8 mouse cellular contexts compared by ENCODE assay signal in genomic region chr6:86370093-86370713, GRCm38 (mm10). TPM values are rescaled to one million over a fixed set of nuclear protein-coding genes. Genes with fewer than 3 reads are reported as not detected.
DNase-seq lines count a peak whose midpoint lies in the region; ATAC-seq and TF ChIP-seq lines count a peak whose summit lies in the region.

No protein-coding gene starts in this region.

- no peak for DNase-seq in gastrocnemius, adult 2 months
- DNase-seq in gastrocnemius, adult 8-10 months (ENCODE audit: low spot score in 2 of 2) = no peak
- peak; percentile 16 for DNase-seq in forebrain, embryonic 14.5 days (ENCODE audit: low spot score)
- no peak for DNase-seq in left cerebral cortex, postnatal 36 days (ENCODE audit: low spot score in 2 of 2)
- DNase-seq in left cerebral cortex, adult 11 months (ENCODE audit: low spot score) = no peak

- no peak for ATAC-seq in forebrain, embryonic 14.5 days
- ATAC-seq in liver, embryonic 12.5 days = no peak

- intact Hi-C loops in gastrocnemius, adult 2 months (cut with DNase I) = no loop called here
- intact Hi-C loops in left cerebral cortex, postnatal 36 days (cut with DNase I) = loop anchor here (2.0 kb wide), 1 partner anchor 27 kb away; the partner anchor contains the start of gene Pcyox1

- TF ChIP-seq EP300 in ES-Bruce4 (IDR thresholded peaks at IDR 0.05; ENCODE audit: insufficient read depth, low read depth, low read length) = no peak

- H3K9ac ChIP-seq in ES-Bruce4 (ENCODE audit: low read depth, poor library complexity, severe bottlenecking) = peak overlapping the region; percentile 87
- H3K9ac ChIP-seq in forebrain, embryonic 14.5 days (ENCODE audit: low read length) = peak overlapping the region; percentile 74
- peak overlapping the region; percentile 86 for H3K9ac ChIP-seq in liver, embryonic 12.5 days

- peak; percentile 41 for TF ChIP-seq CTCF in gastrocnemius, adult 2 months (IDR thresholded peaks at IDR 0.05)
- TF ChIP-seq CTCF in ES-Bruce4 (IDR thresholded peaks at IDR 0.05; ENCODE audit: low read depth, low read length) = no peak
- TF ChIP-seq CTCF in small intestine, adult 2 months (IDR thresholded peaks at IDR 0.05; ENCODE audit: extremely low read depth, insufficient read length, insufficient replicate concordance, low read depth, low read length) = peak; percentile 11; the same call in 1 of the 2 replicates

- peak overlapping the region; percentile 80 for H3K4me3 ChIP-seq in gastrocnemius, adult 2 months
- H3K4me3 ChIP-seq in ES-Bruce4 (ENCODE audit: low read depth, low read length) = peak overlapping the region; percentile 96
- H3K4me3 ChIP-seq in forebrain, embryonic 14.5 days (ENCODE audit: low read depth, low read length) = peak overlapping the region; percentile 90; the same call in 1 of the 2 replicates
- peak overlapping the region; percentile 94 for H3K4me3 ChIP-seq in liver, embryonic 12.5 days
- H3K4me3 ChIP-seq in small intestine, adult 2 months (ENCODE audit: low read depth, low read length) = no peak overlapping the region

- peaks cover 23% of the 10 kb centered on the region for H3K36me3 ChIP-seq in ES-Bruce4 (ENCODE audit: control insufficient read depth, insufficient read depth, low read length, poor library complexity, severe bottlenecking)
- peaks cover 19% of the 10 kb centered on the region; the same call in 1 of the 2 replicates for H3K36me3 ChIP-seq in forebrain, embryonic 14.5 days (ENCODE audit: control insufficient read depth, insufficient read depth, low read length)
- H3K36me3 ChIP-seq in liver, embryonic 12.5 days = peaks cover 42% of the 10 kb centered on the region
- H3K36me3 ChIP-seq in small intestine, adult 2 months (ENCODE audit: control insufficient read depth, insufficient read depth, low read length) = no peaks in the 10 kb centered on the region

- H3K27me3 ChIP-seq in ES-Bruce4 (ENCODE audit: control insufficient read depth, insufficient read depth, low read length, poor library complexity, severe bottlenecking) = no peaks in the 10 kb centered on the region
- no peaks in the 10 kb centered on the region for H3K27me3 ChIP-seq in forebrain, embryonic 14.5 days (replicated peaks; ENCODE audit: control insufficient read depth, insufficient read depth, low read length)
- no peaks in the 10 kb centered on the region for H3K27me3 ChIP-seq in liver, embryonic 12.5 days (replicated peaks)
- H3K27me3 ChIP-seq in small intestine, adult 2 months (ENCODE audit: control insufficient read depth, insufficient read depth, low read length) = no peaks in the 10 kb centered on the region

- WGBS in forebrain, embryonic 14.5 days = 71% methylated on average over 3 of the region's 3 CpGs
- 49% methylated on average over 3 of the region's 3 CpGs for WGBS in liver, embryonic 12.5 days (ENCODE audit: insufficient replicate concordance)
- WGBS in small intestine, adult 2 months = 68% methylated on average over 3 of the region's 3 CpGs

- H3K4me1 ChIP-seq in ES-Bruce4 (ENCODE audit: control insufficient read depth, insufficient read depth, low read length) = no peaks in the 10 kb centered on the region
- peaks cover 17% of the 10 kb centered on the region for H3K4me1 ChIP-seq in forebrain, embryonic 14.5 days (ENCODE audit: control insufficient read depth, insufficient read depth, low read length)
- H3K4me1 ChIP-seq in liver, embryonic 12.5 days = peaks cover 59% of the 10 kb centered on the region
- H3K4me1 ChIP-seq in small intestine, adult 2 months (ENCODE audit: control insufficient read depth, insufficient read depth, insufficient read length, low read length) = peaks cover 10% of the 10 kb centered on the region

- TF ChIP-seq POLR2A in ES-Bruce4 (IDR thresholded peaks at IDR 0.05; ENCODE audit: insufficient read depth, low read length) = no peak
- no peak for TF ChIP-seq POLR2A in small intestine, adult 2 months (IDR thresholded peaks at IDR 0.05; ENCODE audit: low read depth, low read length)

- H3K9me3 ChIP-seq in ES-Bruce4 (replicated peaks; ENCODE audit: control insufficient read depth, insufficient read depth, low read length, poor library complexity, severe bottlenecking) = no peaks in the 10 kb centered on the region
- H3K9me3 ChIP-seq in forebrain, embryonic 14.5 days (replicated peaks; ENCODE audit: control insufficient read depth, low read length) = no peaks in the 10 kb centered on the region
- H3K9me3 ChIP-seq in liver, embryonic 12.5 days (replicated peaks) = no peaks in the 10 kb centered on the region

- peak overlapping the region; percentile 90 for H3K4me2 ChIP-seq in forebrain, embryonic 14.5 days (ENCODE audit: low read length)
- H3K4me2 ChIP-seq in liver, embryonic 12.5 days = peak overlapping the region; percentile 85

- peak overlapping the region; percentile 94; the same call in 1 of the 2 replicates for H3K27ac ChIP-seq in gastrocnemius, adult 2 months
- H3K27ac ChIP-seq in ES-Bruce4 (ENCODE audit: insufficient read depth, low read length) = peak overlapping the region; percentile 7; the same call in 1 of the 2 replicates
- H3K27ac ChIP-seq in forebrain, embryonic 14.5 days (ENCODE audit: low read depth, low read length) = peak overlapping the region; percentile 95; the same call in 1 of the 2 replicates
- H3K27ac ChIP-seq in liver, embryonic 12.5 days = peak overlapping the region; percentile 89
- H3K27ac ChIP-seq in small intestine, adult 2 months (ENCODE audit: insufficient read depth, low read depth, low read length) = no peak overlapping the region

RNA-seq across cellular contexts. Expression of gene Snrpg, which starts 0.9 kb away (rescaled TPM):
- 10 to 100 TPM; 23.3 to 37.8 TPM for total RNA-seq in gastrocnemius, adult 2 months (2021)
- total RNA-seq in gastrocnemius, adult 8-10 months (2022) = 10 to 100 TPM; 31.3 to 36.1 (median 31.9) TPM
- polyA plus RNA-seq in ES-Bruce4 (2011; ENCODE audit: insufficient read depth, insufficient read length, low read depth, missing spikeins) = 201 and 274 TPM in 2 replicates
- polyA plus RNA-seq in forebrain, embryonic 14.5 days (2014; fragmentation: Nextera tagmentation; extraction: Ambion mirVana) = 554 and 764 TPM in 2 replicates
- 493 and 510 TPM in 2 replicates for polyA plus RNA-seq in liver, embryonic 12.5 days (2016; fragmentation: Nextera tagmentation; extraction: Ambion mirVana)
- polyA plus RNA-seq in small intestine, adult 2 months (2012; rRNA removed) = 6.2 and 15.3 TPM in 2 replicates
- 10 to 100 TPM; 55.8 to 66.0 TPM for total RNA-seq in left cerebral cortex, postnatal 36 days (2021)

RNA-seq across cellular contexts. Expression of gene Fam136a, which starts 4.8 kb away (rescaled TPM):
- 10 to 100 TPM; 11.7 to 17.6 TPM for total RNA-seq in gastrocnemius, adult 2 months (2021)
- 10 to 100 TPM; 12.1 to 14.0 (median 12.9) TPM for total RNA-seq in gastrocnemius, adult 8-10 months (2022)
- polyA plus RNA-seq in ES-Bruce4 (2011; ENCODE audit: insufficient read depth, insufficient read length, low read depth, missing spikeins) = 54.2 and 56.0 TPM in 2 replicates
- 129 and 130 TPM in 2 replicates for polyA plus RNA-seq in forebrain, embryonic 14.5 days (2014; fragmentation: Nextera tagmentation; extraction: Ambion mirVana)
- 104 and 111 TPM in 2 replicates for polyA plus RNA-seq in liver, embryonic 12.5 days (2016; fragmentation: Nextera tagmentation; extraction: Ambion mirVana)
- polyA plus RNA-seq in small intestine, adult 2 months (2012; rRNA removed) = 14.6 and 15.5 TPM in 2 replicates
- total RNA-seq in left cerebral cortex, postnatal 36 days (2021) = 10 to 100 TPM; 23.3 to 25.2 TPM

RNA-seq across cellular contexts. Expression of gene Pcyox1, which starts 26.8 kb away (rescaled TPM):
- total RNA-seq in gastrocnemius, adult 2 months (2021) = 10 to 100 TPM; 49.7 to 50.8 TPM
- 10 to 100 TPM; 49.7 to 60.0 (median 57.0) TPM for total RNA-seq in gastrocnemius, adult 8-10 months (2022)
- 50.1 and 51.7 TPM in 2 replicates for polyA plus RNA-seq in ES-Bruce4 (2011; ENCODE audit: insufficient read depth, insufficient read length, low read depth, missing spikeins)
- polyA plus RNA-seq in forebrain, embryonic 14.5 days (2014; fragmentation: Nextera tagmentation; extraction: Ambion mirVana) = 81.3 and 90.2 TPM in 2 replicates
- 41.5 and 45.9 TPM in 2 replicates for polyA plus RNA-seq in liver, embryonic 12.5 days (2016; fragmentation: Nextera tagmentation; extraction: Ambion mirVana)
- 8.1 and 10.0 TPM in 2 replicates for polyA plus RNA-seq in small intestine, adult 2 months (2012; rRNA removed)
- 100 to 1,000 TPM; 106 to 124 TPM for total RNA-seq in left cerebral cortex, postnatal 36 days (2021)

RNA-seq across cellular contexts. Expression of gene Tia1, which starts 33.8 kb away (rescaled TPM):
- total RNA-seq in gastrocnemius, adult 2 months (2021) = 10 to 100 TPM; 20.7 to 22.7 TPM
- 10 to 100 TPM; 14.2 to 21.7 (median 17.5) TPM for total RNA-seq in gastrocnemius, adult 8-10 months (2022)
- 79.7 and 81.2 TPM in 2 replicates for polyA plus RNA-seq in ES-Bruce4 (2011; ENCODE audit: insufficient read depth, insufficient read length, low read depth, missing spikeins)
- 299 and 325 TPM in 2 replicates for polyA plus RNA-seq in forebrain, embryonic 14.5 days (2014; fragmentation: Nextera tagmentation; extraction: Ambion mirVana)
- polyA plus RNA-seq in liver, embryonic 12.5 days (2016; fragmentation: Nextera tagmentation; extraction: Ambion mirVana) = 45.2 and 46.2 TPM in 2 replicates
- polyA plus RNA-seq in small intestine, adult 2 months (2012; rRNA removed) = 3.4 and 6.8 TPM in 2 replicates
- total RNA-seq in left cerebral cortex, postnatal 36 days (2021) = 100 to 1,000 TPM in 1 of 2 experiments, 10 to 100 TPM in 1; 76.1 to 145 TPM

RNA-seq across cellular contexts. Expression of gene Gm44790, which starts 56.3 kb away (rescaled TPM):
- under 1 TPM in 1 of 2 experiments, not detected in 1; 0.53 TPM for total RNA-seq in gastrocnemius, adult 2 months (2021)
- 1 to 10 TPM in 1 of 4 experiments, not detected in 3; 1.3 TPM for total RNA-seq in gastrocnemius, adult 8-10 months (2022)
- polyA plus RNA-seq in ES-Bruce4 (2011; ENCODE audit: insufficient read depth, insufficient read length, low read depth, missing spikeins) = not detected in 2 replicates
- 1.9 TPM in 1 of 2 replicates, not detected in the other for polyA plus RNA-seq in forebrain, embryonic 14.5 days (2014; fragmentation: Nextera tagmentation; extraction: Ambion mirVana)
- polyA plus RNA-seq in liver, embryonic 12.5 days (2016; fragmentation: Nextera tagmentation; extraction: Ambion mirVana) = not detected in 2 replicates
- 6.5 and 9.2 TPM in 2 replicates for polyA plus RNA-seq in small intestine, adult 2 months (2012; rRNA removed)
- not detected for total RNA-seq in left cerebral cortex, postnatal 36 days (2021)

Comparison
In these comparisons a context has a peak if more than half of its experiments do, and no peak if none do; other contexts are left out.
1. RNA of gene Snrpg, which starts 0.9 kb away (polyA plus RNA-seq): 554 to 764 TPM in forebrain, embryonic 14.5 days, 493 to 510 TPM in liver, embryonic 12.5 days and 201 to 274 TPM in ES-Bruce4; 6.2 to 15.3 TPM in small intestine, adult 2 months; every median in the first group is over 10 times any median in the second.
2. Peak in every context shown above with its lines, with median percentiles within 50 percentile points of each other: H3K9ac ChIP-seq.